Mouse (Mus musculus) hindbrain, postnatal 0 days (tissue): ENCODE data around the gene Mob4. TPM values are rescaled to one million over a fixed set of nuclear protein-coding genes. Genes with fewer than 3 reads are reported as not detected.

ENCODE experiments used
- ATAC-seq: fragments of 200-750 bp; cut with Nextera tagmentation; 2 replicates; pipeline ENCODE4 v1.8.0; 2017; ENCODE audit warnings: mild to moderate bottlenecking, moderate TSS enrichment, moderate library complexity
- DNase-seq: peaks from one replicate; pipeline ENCODE4 v3.0.0-alpha.2; 2015; ENCODE audit warnings: low spot score
- H3K27ac ChIP-seq: fragments of 300-500 bp; sonication (generic); 2 replicates; pipeline ENCODE4 v1.5.1; 2014; ENCODE audit warnings: mild to moderate bottlenecking
- H3K27me3 ChIP-seq: fragments of 300-500 bp; sonication (generic); 2 replicates; pipeline ENCODE4 v1.6.1; 2014; ENCODE audit warnings: low read length, mixed read lengths; ENCODE audit not compliant: insufficient read depth
- H3K36me3 ChIP-seq: fragments of 300-500 bp; sonication (generic); 2 replicates; pipeline ENCODE4 v1.6.1; 2014; ENCODE audit warnings: low read length, mixed read lengths; ENCODE audit not compliant: insufficient read depth
- H3K4me1 ChIP-seq: fragments of 300-500 bp; sonication (generic); 2 replicates; pipeline ENCODE4 v1.6.1; 2014; ENCODE audit warnings: antibody characterized with exemption, low read length, mixed read lengths; ENCODE audit not compliant: insufficient read depth
- H3K4me2 ChIP-seq: fragments of 300-500 bp; sonication (generic); 2 replicates; pipeline ENCODE4 v1.6.1; 2014; ENCODE audit warnings: low read depth, mild to moderate bottlenecking, low read length, moderate library complexity, mixed read lengths
- H3K4me3 ChIP-seq: fragments of 300-500 bp; sonication (generic); 2 replicates; pipeline ENCODE4 v1.5.1; 2014; ENCODE audit warnings: low read length
- H3K9ac ChIP-seq: fragments of 300-500 bp; sonication (generic); replicated peaks from 2 replicates; pipeline ENCODE4 v1.6.1; 2014; ENCODE audit warnings: mild to moderate bottlenecking, low read length, moderate library complexity, mixed read lengths
- H3K9me3 ChIP-seq: fragments of 300-500 bp; sonication (generic); 2 replicates; pipeline ENCODE4 v1.6.1; 2016; ENCODE audit warnings: low read length, mixed read lengths
- CTCF ChIP-seq: IDR thresholded peaks from 2 replicates; pipeline ENCODE4 v1.5.1; 2016; ENCODE audit warnings: antibody characterized with exemption, control low read depth, low read depth
- WGBS: fragments of 180-500 bp; shearing (Covaris S2); extraction: QIAGEN DNeasy Blood & Tissue Kit; methylation state at CpG from one replicate; pipeline ENCODE4 v1.1.7; 2014; 5-methylcytosine and 5-hydroxymethylcytosine counted together
- polyA plus RNA-seq: library from polyadenylated mRNA; unstranded; fragments of >200 nt; fragmentation: Nextera tagmentation; extraction: Ambion mirVana; gene quantifications from 2 replicates; pipeline ENCODE4 v1.2.1, GENCODE M21; 2015
- total RNA-seq: library from RNA; depleted of rRNA; stranded (reverse); fragments of >200 nt; gene quantifications from 2 replicates; pipeline ENCODE4 v1.2.3, GENCODE M21; 2014; rRNA removed

The Mob4 gene
- 53.6 and 62.9 TPM in 2 replicates for total RNA-seq
- 141 and 146 TPM in 2 replicates for polyA plus RNA-seq

GRCm38 (mm10) chr1:55130943-55131401 is at the start of gene Mob4:
TSS of gene Mob4 (plus strand) at chr1:55131231.
- DNase-seq (peak; percentile 97), ATAC-seq (peak; percentile 98)
- peak within 1 kb of the TSS; percentile 100 for H3K9ac ChIP-seq
- no peak for TF ChIP-seq CTCF
- peak within 1 kb of the TSS; percentile 66 for H3K4me2 ChIP-seq
- H3K9me3 ChIP-seq = no peaks in the 10 kb centered on the region
- peaks cover 3% of the 10 kb centered on the region; the same call in 1 of the 2 replicates for H3K4me1 ChIP-seq
- H3K27me3 ChIP-seq = no peaks in the 10 kb centered on the region
- WGBS = under 1% methylated on average over 42 of the region's 42 CpGs
- H3K4me3 ChIP-seq = peak within 1 kb of the TSS; percentile 89
- H3K36me3 ChIP-seq = no peaks in the 10 kb centered on the region
- H3K27ac ChIP-seq = peak within 1 kb of the TSS; percentile 99

GRCm38 (mm10) chr1:55082106-55082505 is 48.9 kb upstream of the Mob4 start:
- H3K36me3 ChIP-seq = peaks cover 49% of the 10 kb centered on the region
- peaks cover 5% of the 10 kb centered on the region for H3K4me1 ChIP-seq
- DNase-seq (no peak), ATAC-seq (no peak)
- no peak overlapping the region for H3K9ac ChIP-seq
- H3K27me3 ChIP-seq = no peaks in the 10 kb centered on the region
- H3K9me3 ChIP-seq = no peaks in the 10 kb centered on the region
- 80% methylated on average over 1 of the region's 1 CpGs for WGBS
- no peak overlapping the region for H3K4me2 ChIP-seq
- H3K27ac ChIP-seq = no peak overlapping the region
- H3K4me3 ChIP-seq = no peak overlapping the region
- TF ChIP-seq CTCF = no peak; the same call in 1 of the 2 replicates

GRCm38 (mm10) chr1:55085781-55086366 is 45.2 kb upstream of the Mob4 start:
- peaks cover 14% of the 10 kb centered on the region for H3K4me1 ChIP-seq
- H3K9ac ChIP-seq = no peak overlapping the region
- no peaks in the 10 kb centered on the region for H3K9me3 ChIP-seq
- WGBS = 57% methylated on average over 7 of the region's 7 CpGs
- no peaks in the 10 kb centered on the region for H3K27me3 ChIP-seq
- peak overlapping the region; percentile 94; the same call in 1 of the 2 replicates for H3K4me3 ChIP-seq
- peak overlapping the region; percentile 90 for H3K4me2 ChIP-seq
- peaks cover 28% of the 10 kb centered on the region for H3K36me3 ChIP-seq
- TF ChIP-seq CTCF = peak; percentile 13; the same call in 1 of the 2 replicates
- no peak overlapping the region for H3K27ac ChIP-seq
- no peak for DNase-seq
- ATAC-seq = no peak

GRCm38 (mm10) chr1:55086868-55087400 is 44.1 kb upstream of the Mob4 start:
- peak overlapping the region; percentile 88 for H3K9ac ChIP-seq
- H3K4me3 ChIP-seq = peak overlapping the region; percentile 94
- H3K36me3 ChIP-seq = peaks cover 26% of the 10 kb centered on the region
- peak overlapping the region; percentile 97 for H3K27ac ChIP-seq
- DNase-seq (no peak), ATAC-seq (no peak)
- peaks cover 14% of the 10 kb centered on the region for H3K4me1 ChIP-seq
- no peaks in the 10 kb centered on the region for H3K9me3 ChIP-seq
- no peak for TF ChIP-seq CTCF
- no peaks in the 10 kb centered on the region for H3K27me3 ChIP-seq
- 1% methylated on average over 13 of the region's 13 CpGs for WGBS
- H3K4me2 ChIP-seq = peak overlapping the region; percentile 90

- no peak for DNase-seq
- 1% methylated on average over 39 of the region's 57 CpGs for WGBS
- no peaks in the 10 kb centered on the region for H3K27me3 ChIP-seq
- peak overlapping the region; percentile 97 for H3K27ac ChIP-seq
- TF ChIP-seq CTCF = no peak
- ATAC-seq = peak; percentile 69
- peak overlapping the region; percentile 90 for H3K4me2 ChIP-seq
- H3K4me1 ChIP-seq = peaks cover 14% of the 10 kb centered on the region
- H3K36me3 ChIP-seq = peaks cover 23% of the 10 kb centered on the region
- H3K9me3 ChIP-seq = no peaks in the 10 kb centered on the region
- H3K9ac ChIP-seq = peak overlapping the region; percentile 88
- peak overlapping the region; percentile 94 for H3K4me3 ChIP-seq
These were observed 43.6 kb upstream of the Mob4 start for GRCm38 (mm10) chr1:55087401-55087904.

GRCm38 (mm10) chr1:55087932-55088610 is 43.0 kb upstream of the Mob4 start, which contains the start of the genes Hspe1 and Hspd1:
TSS of gene Hspe1 (plus strand) at chr1:55088132.
TSS of gene Hspd1 (minus strand) at chr1:55088243.
- Histone ChIP-seq H3K9me3 (no peaks in the 10 kb centered on the region), H3K4me3 (peak within 1 kb of the TSS; percentile 94), H3K27ac (peak within 1 kb of the TSS; percentile 97), H3K4me1 (peaks cover 14% of the 10 kb centered on the region), H3K4me2 (peak within 1 kb of the TSS; percentile 90), H3K27me3 (no peaks in the 10 kb centered on the region), H3K9ac (peak within 1 kb of the TSS; percentile 88), H3K36me3 (peaks cover 18% of the 10 kb centered on the region; the same call in 1 of the 2 replicates)
- WGBS = under 1% methylated on average over 56 of the region's 76 CpGs
- TF ChIP-seq CTCF = peak; percentile 13; the same call in 1 of the 2 replicates
- peak; percentile 99 for DNase-seq
- ATAC-seq = peak; percentile 97
